Mouse (Mus musculus) cortical plate, adult 2 months (tissue): ENCODE measurements around the gene Zfp524.

Experiments used
- CTCF ChIP-seq: fragments of 200-500 bp; IDR thresholded peaks from 2 replicates; pipeline ENCODE4 v1.5.1; 2011; ENCODE audit warnings: mild to moderate bottlenecking, control low read depth, low read length; ENCODE audit not compliant: insufficient read depth; ENCODE audit errors: extremely low read depth
- POLR2A ChIP-seq: fragments of 200-500 bp; IDR thresholded peaks from 2 replicates; pipeline ENCODE4 v1.6.1; 2011; ENCODE audit warnings: mild to moderate bottlenecking, low read length, control low read depth; ENCODE audit not compliant: insufficient read depth; ENCODE audit errors: extremely low read depth

DNA sequence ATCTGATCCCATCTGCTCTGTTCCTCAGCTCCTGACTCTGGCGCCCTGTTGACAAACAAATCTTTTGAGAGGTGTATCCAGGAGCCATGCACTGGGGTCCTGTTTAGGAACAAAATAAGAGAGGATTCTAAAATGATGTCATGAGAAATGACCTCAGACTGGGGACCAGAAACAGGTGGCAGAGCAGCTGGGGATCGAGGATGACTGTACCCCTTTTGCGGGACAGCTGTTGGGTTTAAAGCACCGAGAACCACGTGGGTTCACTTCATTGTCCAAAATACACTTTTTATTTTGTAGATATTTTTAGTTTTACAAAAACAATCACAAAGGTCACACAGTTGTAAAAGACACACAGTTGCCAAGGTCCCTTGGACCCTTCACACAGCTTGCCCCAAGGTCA, 49.2 kb upstream of the Zfp524 start:
- no peak for TF ChIP-seq CTCF
- no peak for TF ChIP-seq POLR2A
